Mouse (Mus musculus) cerebellum, postnatal 25 days (tissue): ENCODE results near the gene Slc35a3.

ENCODE experiments used
- DNase-seq, 2 experiments: peaks; one replicate each; pipeline ENCODE4 v3.0.0; 2021; ENCODE audit warnings: mixed read lengths in 2 of 2

The Slc35a3 gene

DNA sequence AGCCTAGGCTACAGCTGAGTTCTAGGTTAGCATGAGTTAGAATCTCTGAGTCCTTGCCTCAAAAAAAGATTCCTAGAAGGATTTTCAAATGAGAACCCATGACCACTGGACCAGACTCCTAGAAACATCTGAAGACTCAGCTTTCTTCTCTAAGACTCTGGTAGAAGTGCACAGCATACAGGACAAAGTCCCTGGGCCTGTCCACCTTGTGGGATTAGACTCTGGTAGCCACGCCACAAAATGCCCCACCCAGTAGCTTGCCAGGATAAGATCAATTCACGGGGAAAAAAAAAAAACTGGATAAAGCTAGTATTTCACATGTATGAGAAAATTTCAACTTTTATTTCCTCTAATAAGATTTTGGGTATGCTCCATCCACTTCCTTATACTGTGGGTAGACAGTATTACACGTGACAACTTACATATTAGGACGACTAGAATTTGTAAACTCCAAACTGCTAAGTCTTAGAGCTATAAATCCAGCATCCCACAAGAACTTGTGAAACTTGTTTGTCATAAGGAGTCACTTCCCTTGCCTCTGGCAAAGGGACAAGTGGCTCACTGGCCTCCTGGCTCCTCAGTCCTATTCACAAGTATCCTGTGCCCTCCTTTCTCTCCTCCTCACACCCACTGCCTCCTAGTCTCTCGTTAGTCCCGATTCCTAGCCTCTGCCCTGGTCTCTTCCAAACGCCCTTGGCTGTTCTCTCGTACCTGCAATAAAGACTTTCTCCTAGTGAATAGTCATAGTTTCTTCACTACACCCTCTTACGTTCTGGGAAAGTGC lies 74.7 kb downstream of the Slc35a3 start:
- no peak for DNase-seq

GRCm38 (mm10) chr3:116635799-116636198 lies 76.8 kb downstream of the Slc35a3 start:
- no peak for DNase-seq

GRCm38 (mm10) chr3:116634853-116635252 lies 77.8 kb downstream of the Slc35a3 start:
- no peak for DNase-seq

DNA sequence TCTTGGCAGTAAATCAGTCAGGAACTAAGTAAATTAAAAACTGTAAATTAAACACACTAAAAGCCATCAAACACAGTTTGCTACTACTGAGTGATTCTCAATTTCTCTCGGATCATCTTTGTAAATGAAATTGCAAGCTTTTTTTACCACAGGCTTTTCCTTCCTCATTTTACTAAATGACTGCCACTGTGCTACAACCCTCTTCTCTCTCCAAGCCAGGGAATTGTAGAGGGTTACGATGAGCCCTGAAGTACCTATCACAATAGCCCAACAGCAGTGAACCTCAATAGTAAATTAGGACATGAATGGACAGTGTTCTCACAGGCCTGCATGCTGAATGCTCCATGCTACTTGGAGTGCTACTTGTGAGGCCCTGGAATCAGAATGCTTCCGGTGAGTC lies 78.5 kb downstream of the Slc35a3 start:
- no peak for DNase-seq

- DNase-seq: no peak
Observed at GRCm38 (mm10) chr3:116632971-116633370, 79.7 kb downstream of the Slc35a3 start.

- DNase-seq: no peak
Observed at GRCm38 (mm10) chr3:116631459-116631858, 81.2 kb downstream of the Slc35a3 start.

DNA sequence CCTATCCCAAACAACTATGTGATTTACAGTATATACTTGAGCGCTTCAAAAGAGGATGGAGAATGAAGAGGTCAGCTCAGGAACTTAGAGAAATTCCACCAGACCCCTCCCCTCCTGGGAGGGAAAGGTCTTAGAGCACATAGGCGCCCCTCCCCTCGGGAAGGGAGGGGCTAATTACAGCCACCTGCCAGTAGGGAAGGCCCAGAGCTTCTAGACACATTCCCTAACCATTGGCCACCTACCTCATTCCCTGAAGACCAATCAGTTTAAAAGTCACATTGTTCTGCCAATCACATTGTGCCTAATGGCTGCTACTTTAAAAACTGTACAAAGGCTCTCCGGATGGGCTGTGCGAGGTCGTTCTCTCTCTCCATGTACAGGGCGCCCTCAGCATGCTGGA lies 90.0 kb downstream of the Slc35a3 start:
- no peak for DNase-seq

- no peak for DNase-seq
Observed at GRCm38 (mm10) chr3:116620636-116621370, 91.8 kb downstream of the Slc35a3 start.
